Mouse (Mus musculus) bone marrow macrophage, adult 2 months (primary cell): ENCODE results near the gene Rps19.

Experiments
- CTCF ChIP-seq: IDR thresholded peaks from 2 replicates; pipeline ENCODE4 v1.5.1; 2012; ENCODE audit warnings: low read depth, mild to moderate bottlenecking, low read length, moderate library complexity
- POLR2A ChIP-seq: IDR thresholded peaks from 2 replicates; pipeline ENCODE4 v1.6.1; 2012; ENCODE audit warnings: mild to moderate bottlenecking, low read depth, low read length, borderline replicate concordance

DNA sequence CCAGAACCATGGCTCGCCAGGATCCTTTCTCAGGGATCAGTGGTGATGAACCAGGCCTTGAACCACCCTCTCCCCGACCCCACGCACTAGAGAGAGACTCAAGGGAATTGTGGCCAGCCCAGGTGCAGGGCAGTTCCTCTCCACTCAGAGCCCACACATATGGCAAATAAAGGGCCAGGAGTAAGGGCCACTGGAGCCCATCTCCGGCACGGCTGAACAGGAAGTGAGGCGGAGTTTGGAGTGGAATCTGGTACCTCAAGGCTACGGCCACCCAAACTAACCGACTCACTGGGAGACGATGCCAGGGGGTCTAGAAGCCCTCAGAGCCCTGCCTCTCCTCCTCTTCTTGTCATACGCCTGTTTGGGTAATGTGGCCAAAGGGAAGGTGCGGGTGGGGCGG is 13.1 kb downstream of the Rps19 start, which contains the start of gene Cd79a:
- no peak for TF ChIP-seq CTCF
- no peak for TF ChIP-seq POLR2A
